Mouse (Mus musculus): ENCODE data around the gene Rhcg.

Rhcg gene

DNA sequence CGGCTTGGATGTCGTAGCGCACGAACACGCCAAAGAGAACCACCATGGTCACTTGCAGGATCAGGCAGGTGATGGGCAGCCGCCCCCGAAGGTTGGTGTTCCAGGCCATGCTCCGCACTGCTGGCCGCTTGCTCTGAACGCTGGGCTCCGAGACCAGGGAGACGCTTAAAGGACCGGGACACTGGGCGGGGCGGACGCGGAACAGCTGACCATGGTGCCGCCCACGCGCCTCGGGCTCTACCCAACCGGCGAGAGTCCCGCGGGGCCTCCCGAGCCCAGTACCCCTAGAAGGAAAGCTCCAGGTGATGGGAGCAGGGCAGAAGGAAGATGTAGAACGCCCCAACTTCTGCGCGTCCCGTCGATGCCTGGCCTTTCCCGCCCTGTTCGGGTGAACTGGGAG lies at the start of gene Rhcg:
TSS of gene Rhcg (minus strand) at position 240 of the 400 bp plus-strand sequence.
- DNase-seq (ENCODE audit: inconsistent age in 2 of 2, low spot score in 1 of 2): peak; percentile 27 to 49

- no peak for DNase-seq (ENCODE audit: inconsistent age in 2 of 2, low spot score in 1 of 2)
Measured at GRCm38 (mm10) chr7:79666690-79667089, 49.2 kb upstream of the Rhcg start.

DNA sequence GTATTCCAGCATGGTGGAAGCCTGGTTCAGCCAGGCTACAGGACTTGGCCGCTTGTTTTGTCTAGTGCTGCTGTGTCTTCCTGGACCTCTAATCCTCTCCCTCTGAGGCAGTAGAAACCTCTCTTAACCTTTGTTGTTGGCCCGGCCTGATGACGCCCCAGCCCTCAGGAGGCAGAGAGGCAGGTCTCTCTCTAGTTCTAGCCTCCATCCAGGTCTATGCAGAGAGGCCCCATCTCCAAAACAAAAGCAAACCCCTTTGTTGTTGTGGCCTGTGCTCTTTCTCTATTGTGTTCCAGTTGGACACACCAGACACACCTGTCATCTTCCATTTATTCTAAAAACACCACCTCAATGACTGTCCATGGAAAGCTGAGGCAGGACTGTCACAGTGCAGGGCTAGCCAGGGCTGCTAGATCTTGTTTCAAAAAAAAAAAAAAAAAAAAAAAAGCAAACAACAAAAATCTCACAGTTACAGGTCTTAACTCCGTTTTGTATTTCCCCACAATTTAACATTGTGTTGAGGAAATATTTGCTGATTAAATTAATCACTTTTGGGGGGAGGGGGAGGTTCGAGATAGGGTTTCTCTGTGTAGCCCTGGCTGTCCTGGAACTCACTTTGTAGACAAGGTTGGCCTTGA lies 43.9 kb upstream of the Rhcg start:
- no peak for DNase-seq (ENCODE audit: inconsistent age in 2 of 2, low spot score in 1 of 2)

GRCm38 (mm10) chr7:79660291-79661150 lies 43.1 kb upstream of the Rhcg start:
- peak in 1 of 2 experiments; percentile 30 for DNase-seq (ENCODE audit: inconsistent age in 2 of 2, low spot score in 1 of 2)

DNA sequence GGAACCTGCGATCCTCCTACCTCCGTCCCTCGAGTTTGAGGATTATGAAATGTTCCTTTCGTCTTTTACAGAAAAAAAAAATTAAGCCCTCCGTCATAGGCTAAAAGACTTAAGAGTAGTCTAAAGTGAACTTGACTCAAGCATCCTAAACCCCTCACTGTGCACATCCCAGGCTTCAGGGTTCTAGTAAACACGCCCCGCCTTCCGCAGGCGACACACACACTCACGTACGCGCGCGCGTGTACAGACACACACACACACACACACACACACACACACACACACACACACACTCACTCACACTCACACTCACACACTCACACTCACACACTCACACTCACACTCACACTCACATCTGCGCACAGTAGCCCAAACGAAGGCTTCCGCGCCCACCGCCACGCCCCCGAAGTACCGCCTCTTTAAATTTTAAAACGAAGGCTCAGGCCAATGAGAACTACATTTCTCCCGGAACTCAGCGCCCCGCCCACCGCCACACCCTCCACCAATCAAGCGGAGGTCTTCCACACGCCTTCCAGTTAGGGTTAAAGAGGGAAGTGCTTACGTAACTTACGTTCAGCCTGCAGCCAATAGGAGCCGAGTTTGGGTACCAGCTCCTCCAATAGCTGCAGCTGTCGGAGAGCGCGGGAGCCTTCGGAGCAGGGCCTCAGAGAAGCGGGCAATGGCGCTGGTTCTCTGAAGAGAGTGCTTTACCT lies 42.3 kb upstream of the Rhcg start, which contains the start of gene Ticrr:
TSS of gene Ticrr (plus strand) at position 619 of the 713 bp plus-strand sequence.
- peak; percentile 96 to 98 for DNase-seq (ENCODE audit: inconsistent age in 2 of 2, low spot score in 1 of 2)

- DNase-seq (ENCODE audit: inconsistent age in 2 of 2, low spot score in 1 of 2): no peak
Measured at GRCm38 (mm10) chr7:79654586-79654985, 37.1 kb upstream of the Rhcg start.

DNA sequence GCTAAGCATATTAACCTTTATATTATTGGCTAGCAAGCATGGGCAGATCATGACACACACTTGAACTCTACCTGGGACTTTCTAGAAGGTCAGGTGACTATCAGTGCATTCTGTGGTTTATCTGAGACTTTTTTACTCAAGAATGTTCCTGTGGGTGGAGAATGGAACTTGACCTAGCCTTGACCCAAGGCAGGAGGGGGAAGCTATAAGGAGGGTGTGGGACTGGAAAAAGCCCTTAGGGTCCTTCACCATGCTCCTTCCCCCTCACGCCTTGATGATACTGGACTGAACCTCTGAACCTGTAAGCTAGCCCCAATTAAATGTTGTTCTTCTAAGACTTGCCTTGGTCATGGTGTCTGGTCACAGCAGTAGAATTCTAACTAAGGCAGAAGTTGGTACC lies 36.7 kb upstream of the Rhcg start:
- no peak for DNase-seq (ENCODE audit: inconsistent age in 2 of 2, low spot score in 1 of 2)

GRCm38 (mm10) chr7:79649005-79649404 lies 31.5 kb upstream of the Rhcg start:
- peak; percentile 45 to 82 for DNase-seq (ENCODE audit: inconsistent age in 2 of 2, low spot score in 1 of 2)

DNA sequence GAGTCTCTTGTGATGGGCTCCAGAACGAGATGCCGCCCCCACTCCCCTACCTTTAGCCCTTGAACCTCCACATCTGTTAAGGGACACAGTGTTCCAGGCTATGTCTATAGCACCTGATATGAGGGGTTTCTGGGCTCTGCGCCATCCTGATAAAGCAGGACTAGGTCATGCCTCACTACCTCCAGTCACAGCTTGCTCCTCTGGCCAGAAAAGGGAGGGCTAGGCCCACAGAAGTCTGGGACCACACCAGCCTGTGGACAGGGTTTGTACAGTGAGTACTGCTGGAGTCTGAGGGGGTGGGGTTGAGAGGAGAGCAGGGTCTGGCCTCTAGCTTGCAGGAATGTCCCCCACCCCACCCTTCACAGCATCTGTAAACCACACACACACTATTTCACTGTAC lies 29.8 kb upstream of the Rhcg start:
- no peak for DNase-seq (ENCODE audit: inconsistent age in 2 of 2, low spot score in 1 of 2)

DNA sequence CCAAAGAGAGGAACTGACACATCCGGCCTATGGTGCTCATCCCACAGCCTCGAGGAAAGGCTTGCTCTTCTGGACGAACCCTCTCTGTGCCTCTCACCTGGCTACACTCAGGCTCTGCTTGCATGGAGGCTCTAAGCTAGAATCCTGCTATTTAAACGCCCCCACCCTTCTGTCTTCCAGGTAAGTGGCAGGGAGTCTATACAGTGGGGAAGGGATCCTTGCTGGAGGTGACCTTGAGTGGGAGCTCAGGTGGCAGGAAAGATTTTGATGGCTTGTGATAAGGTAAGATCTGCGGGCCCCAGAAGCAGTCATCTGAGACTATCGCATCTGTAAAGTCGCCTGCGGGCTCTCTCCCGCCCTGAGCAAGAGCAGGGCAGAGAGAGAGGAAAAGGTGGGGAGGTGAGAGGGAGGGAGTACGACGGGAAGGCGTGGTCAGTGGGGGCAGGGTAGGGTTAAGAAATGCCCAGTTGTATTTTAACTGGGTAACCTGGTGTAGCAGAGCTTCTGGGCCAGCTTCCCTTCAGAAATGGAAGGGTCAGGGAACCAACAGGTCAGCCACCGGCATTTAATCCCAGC lies 14.4 kb upstream of the Rhcg start:
- no peak for DNase-seq (ENCODE audit: inconsistent age in 2 of 2, low spot score in 1 of 2)

- no peak for DNase-seq (ENCODE audit: inconsistent age in 2 of 2, low spot score in 1 of 2)
Measured at GRCm38 (mm10) chr7:79628271-79628913, 10.9 kb upstream of the Rhcg start.

DNA sequence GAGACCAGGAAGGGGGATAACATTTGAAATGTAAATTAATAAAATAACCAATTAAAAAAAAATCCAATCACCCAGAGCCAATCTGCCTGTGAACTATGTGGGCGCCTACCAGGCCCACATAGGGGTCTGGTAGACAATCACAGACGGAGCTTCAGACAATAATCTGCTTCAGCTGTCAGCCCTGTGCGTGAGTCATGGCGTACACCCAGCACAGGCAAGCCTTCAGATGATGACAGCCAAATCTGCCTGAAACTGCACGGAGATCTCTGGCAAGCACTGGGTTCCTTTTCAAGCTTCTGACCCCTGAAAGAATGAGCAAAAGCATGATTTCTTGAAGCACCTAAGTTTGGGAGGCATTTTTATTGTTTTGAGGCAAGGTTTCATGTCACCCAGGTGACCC lies 8.7 kb upstream of the Rhcg start:
- no peak for DNase-seq (ENCODE audit: inconsistent age in 2 of 2, low spot score in 1 of 2)

DNA sequence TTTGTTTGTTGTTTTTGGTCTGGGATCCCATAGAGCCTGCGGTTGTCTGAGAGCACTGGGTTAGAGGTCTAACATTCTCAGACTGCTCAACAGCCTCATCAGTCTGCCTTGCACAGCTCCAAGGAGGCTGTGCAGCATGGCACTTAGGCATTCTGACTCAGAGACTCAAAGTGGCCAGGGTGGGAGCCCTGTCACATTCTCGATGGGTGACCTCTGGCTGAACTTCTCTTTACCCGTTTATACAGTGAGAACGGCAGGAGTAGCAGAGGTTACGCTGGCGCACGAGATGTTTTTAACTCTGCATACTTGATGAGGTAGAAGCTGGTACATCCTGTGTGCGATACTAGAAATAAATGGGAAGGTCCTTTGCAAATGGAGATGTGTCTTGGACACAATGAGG lies 5.6 kb upstream of the Rhcg start:
- no peak for DNase-seq (ENCODE audit: inconsistent age in 2 of 2, low spot score in 1 of 2)

DNA sequence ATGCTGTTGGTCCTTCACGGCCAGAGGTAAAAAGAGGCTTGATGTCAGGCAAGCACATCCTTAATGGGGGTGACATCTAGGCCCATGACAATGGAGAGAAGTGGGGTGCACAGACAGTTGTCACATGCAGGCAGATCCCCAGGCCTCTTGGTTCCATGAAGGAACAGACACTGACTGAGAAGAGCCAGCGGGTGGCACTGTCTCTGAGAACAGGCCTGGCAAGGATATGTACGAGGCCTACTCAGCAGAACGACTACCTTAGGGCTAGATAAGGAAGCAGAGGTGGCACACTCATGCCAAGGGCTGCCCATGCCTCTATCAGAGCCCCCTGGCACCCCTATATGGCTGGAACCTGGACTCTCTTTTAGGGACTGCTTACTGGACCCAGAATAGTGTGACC lies 2.0 kb upstream of the Rhcg start:
- DNase-seq (ENCODE audit: inconsistent age in 2 of 2, low spot score in 1 of 2): peak in 1 of 2 experiments; percentile 44

DNA sequence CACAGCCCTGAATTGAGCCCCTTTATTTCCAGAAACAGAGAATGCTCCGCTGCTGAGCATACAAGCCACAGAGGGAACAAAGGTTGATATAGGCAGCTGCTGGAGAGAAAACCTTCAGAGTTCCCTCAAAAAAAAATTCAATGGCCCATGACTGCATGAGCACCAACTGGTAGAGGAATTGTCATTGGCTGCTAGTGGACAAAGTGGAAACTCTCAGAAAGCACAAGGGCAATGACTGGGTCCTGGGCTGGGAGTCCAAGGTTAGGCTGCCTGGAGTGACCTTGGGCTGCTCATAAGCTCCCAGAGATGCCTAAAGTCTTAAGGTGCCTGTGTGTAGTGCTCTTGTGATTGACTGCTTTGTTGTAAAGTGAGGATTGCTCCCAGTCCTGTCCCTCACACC lies 1.5 kb downstream of the Rhcg start:
- peak; percentile 78 to 85 for DNase-seq (ENCODE audit: inconsistent age in 2 of 2, low spot score in 1 of 2)

- DNase-seq (ENCODE audit: inconsistent age in 2 of 2, low spot score in 1 of 2): peak; percentile 54 to 57
Measured at GRCm38 (mm10) chr7:79615008-79615407, 2.4 kb downstream of the Rhcg start.

GRCm38 (mm10) chr7:79613314-79613713 lies 4.1 kb downstream of the Rhcg start:
- peak in 1 of 2 experiments; percentile 38 for DNase-seq (ENCODE audit: inconsistent age in 2 of 2, low spot score in 1 of 2)

DNA sequence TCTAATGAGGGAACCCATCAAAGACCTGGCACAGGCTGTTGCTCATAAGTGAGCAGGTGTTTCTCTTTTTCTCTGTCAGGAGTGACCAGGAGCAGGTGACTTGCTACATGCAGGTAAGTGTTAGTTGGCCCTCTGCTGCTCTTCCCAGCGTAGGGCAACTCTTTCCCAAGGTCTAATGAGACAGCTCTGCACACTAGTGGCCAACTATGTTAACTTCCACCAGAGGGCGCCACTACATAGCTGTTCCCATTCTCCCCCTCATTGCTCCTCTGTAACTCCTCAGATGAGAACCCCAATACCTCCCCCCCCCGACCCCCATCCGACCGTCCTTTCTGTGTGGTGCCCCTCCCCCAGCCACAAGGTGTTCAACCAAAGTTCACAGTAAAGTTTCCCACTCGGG lies 4.7 kb downstream of the Rhcg start:
- peak; percentile 68 to 88 for DNase-seq (ENCODE audit: inconsistent age in 2 of 2, low spot score in 1 of 2)

DNA sequence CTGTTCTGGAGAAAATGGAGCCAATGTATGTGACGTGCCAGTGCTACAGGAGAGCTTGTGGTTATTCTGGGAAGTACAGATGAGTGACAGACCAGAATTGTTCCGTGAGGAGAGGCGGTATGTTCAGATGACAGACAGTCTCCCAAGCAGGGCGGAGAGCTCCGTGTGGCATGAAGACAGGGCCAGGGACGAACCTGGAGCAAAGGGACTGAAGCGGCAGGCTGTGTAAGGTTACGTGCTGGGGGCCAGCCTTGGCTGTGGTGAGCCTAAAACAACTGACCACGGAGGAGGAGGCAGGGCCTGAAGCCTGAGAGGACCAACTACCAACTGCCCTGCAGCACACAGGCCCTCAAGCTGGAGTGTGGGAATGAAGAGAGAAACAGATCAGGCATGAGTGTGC lies 5.6 kb downstream of the Rhcg start:
- DNase-seq (ENCODE audit: inconsistent age in 2 of 2, low spot score in 1 of 2): no peak

- DNase-seq (ENCODE audit: inconsistent age in 2 of 2, low spot score in 1 of 2): peak in 1 of 2 experiments; percentile 38
Measured at GRCm38 (mm10) chr7:79607263-79607921, 10.1 kb downstream of the Rhcg start.

Data from adrenal gland, adult (tissue).